Mouse (Mus musculus) liver, embryonic 14.5 days (tissue): Measurements from ENCODE around the gene Rabep2.

Experiments used
- CTCF ChIP-seq: IDR thresholded peaks from 2 replicates; pipeline ENCODE4 v1.5.1; 2016; ENCODE audit warnings: antibody characterized with exemption, low read depth, control low read depth
- EP300 ChIP-seq: IDR thresholded peaks from 2 replicates; pipeline ENCODE4 v1.6.1; 2016; ENCODE audit warnings: antibody characterized with exemption, low read depth

GRCm38 (mm10) chr7:126473470-126474086, 45.0 kb downstream of the Rabep2 start:
- TF ChIP-seq CTCF (no peak), EP300 (no peak)
